Mouse (Mus musculus) gonadal fat pad, adult 2 months (tissue): ENCODE results near the gene Ralgapa2. TPM values are rescaled to one million over a fixed set of nuclear protein-coding genes. Genes with fewer than 3 reads are reported as not detected.

Source experiments
- DNase-seq: peaks from one replicate; pipeline ENCODE4 v3.0.0-alpha.2; 2012; ENCODE audit warnings: low read depth
- polyA plus RNA-seq: library from polyadenylated mRNA; depleted of rRNA; stranded (reverse); fragments of >200 nt; gene quantifications from 2 replicates; pipeline ENCODE4 v1.2.3, GENCODE M21; 2012; rRNA removed

Gene Ralgapa2
- 12.7 and 20.3 TPM in 2 replicates for polyA plus RNA-seq

DNA sequence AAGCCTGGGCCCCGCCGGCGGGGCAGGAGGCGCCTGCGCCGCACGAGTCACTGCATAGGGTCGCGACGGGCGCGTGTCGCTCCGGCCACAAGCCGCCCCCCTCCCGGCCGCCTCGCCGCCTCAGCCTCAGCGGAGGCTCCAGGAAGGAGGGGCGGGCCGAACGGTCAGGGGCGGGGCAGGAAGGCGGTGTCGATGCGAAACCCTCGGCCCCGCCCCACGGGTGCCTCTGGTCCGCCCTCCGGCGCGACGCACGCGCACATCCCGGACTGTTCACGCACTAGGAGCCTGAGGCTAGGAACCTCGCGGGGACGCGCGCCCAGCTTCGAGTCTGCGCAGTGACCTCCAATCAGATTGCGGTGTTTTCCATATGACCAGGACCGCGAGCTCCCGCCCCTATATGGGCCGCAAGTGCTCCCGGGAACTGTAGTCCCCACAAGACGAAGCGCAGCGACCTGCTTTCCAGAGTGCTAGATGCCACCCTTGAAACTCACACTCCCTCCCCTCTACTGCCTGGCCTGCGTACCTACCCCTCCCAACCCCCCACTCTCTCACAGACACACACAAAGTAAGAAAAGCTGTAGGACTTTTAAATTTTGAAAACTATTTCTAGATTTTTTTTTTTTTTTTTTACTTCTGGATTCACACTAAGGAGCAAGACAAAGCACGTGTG lies at the start of gene Ralgapa2:
Ralgapa2 (minus strand) TSS at position 434 of the 670 bp plus-strand sequence.
- DNase-seq = peak; percentile 59

DNA sequence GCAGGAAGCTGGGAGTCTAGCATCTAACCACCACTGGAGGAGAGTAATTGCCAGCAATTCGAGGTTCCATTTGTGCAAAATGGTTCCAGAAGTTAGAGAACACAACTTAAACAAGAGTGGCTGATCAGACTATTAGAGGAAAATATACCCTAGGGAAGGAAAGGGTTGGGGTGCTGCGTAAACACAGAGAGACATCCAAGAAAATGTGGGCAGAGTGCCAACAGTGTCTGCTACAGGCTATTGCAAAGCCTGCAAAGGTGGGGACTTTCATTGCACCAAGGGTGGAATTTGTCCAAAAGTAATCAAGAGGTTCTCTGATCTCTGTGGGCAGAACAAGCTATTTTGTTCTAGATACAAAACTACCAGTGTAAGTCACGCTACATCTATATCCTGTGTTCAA lies 49.4 kb upstream of the Ralgapa2 start:
- DNase-seq = no peak

GRCm38 (mm10) chr2:146560633-146561043 lies 48.5 kb upstream of the Ralgapa2 start:
- DNase-seq = no peak

GRCm38 (mm10) chr2:146556148-146556547 lies 44.0 kb upstream of the Ralgapa2 start:
- DNase-seq = no peak

DNA sequence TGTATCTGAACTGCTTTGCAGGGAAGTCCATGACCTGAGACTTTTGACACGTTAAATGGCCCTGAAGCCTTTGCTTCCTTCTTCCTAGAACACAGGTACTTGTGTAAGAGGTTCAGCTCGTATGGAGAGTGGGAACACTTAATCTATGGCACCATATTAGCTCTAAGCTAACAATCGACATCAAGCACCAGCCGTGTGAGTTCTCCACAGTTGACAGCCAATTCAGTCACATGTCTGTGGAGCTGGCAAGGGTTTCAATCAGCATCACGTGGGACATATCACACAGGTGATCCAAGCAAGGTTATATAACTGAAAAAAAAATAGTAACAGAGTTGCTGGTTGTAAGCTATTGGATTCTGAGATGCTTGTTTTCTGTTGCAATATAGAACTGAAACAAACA lies 43.2 kb upstream of the Ralgapa2 start:
- DNase-seq = no peak

DNA sequence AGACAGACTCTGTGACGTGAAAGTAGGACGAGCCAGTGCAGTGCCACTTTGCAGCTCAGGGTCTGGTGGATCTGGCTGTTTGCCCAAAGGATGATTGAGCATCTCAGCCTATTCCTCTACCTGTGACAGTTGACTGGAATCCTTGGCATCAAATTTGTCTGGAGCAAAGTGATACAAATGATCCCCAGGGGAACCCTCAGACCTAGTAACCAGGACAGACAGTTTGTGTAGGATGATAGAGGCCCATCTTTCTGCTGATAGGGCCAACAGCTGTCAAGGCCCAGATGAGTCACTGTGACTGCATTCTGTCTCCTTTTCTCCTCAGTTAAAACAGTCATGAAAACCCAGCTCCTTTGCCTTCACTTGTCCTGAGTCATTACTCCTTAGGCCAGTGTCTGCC lies 41.6 kb upstream of the Ralgapa2 start:
- DNase-seq = no peak

GRCm38 (mm10) chr2:146551818-146552217 lies 39.7 kb upstream of the Ralgapa2 start:
- DNase-seq = no peak

DNA sequence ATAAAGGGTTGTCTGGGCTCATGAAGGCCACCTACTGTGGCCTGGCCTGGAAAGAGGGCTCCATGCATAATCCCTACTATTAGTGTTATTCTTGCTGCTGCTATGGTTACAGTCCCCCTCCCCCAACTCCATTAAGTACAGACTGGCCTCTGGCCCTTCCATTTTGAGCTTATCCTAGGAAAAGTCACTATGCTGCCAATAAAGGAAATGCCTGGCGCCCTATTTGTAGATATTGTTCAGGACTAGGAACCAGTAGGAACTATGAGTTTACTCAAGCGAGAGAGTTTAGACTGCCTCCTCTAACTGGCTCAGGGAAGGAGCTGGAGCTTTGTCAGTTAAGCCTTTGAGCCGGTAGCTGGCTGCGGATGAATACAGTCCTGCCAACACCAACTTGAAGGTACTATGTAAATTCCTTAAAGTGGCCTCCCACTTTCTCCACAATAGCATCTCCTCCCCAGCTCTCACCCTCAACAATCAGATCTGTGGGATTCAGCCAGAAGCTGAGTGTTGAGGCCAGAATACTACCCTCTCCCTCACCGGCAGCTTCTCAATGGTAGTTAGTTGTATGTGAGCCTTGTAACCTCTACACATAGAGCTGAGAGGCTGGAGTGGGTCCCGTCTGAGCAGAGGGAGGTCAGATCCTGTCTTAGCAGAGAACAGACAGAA lies 37.1 kb upstream of the Ralgapa2 start:
- no peak for DNase-seq

DNA sequence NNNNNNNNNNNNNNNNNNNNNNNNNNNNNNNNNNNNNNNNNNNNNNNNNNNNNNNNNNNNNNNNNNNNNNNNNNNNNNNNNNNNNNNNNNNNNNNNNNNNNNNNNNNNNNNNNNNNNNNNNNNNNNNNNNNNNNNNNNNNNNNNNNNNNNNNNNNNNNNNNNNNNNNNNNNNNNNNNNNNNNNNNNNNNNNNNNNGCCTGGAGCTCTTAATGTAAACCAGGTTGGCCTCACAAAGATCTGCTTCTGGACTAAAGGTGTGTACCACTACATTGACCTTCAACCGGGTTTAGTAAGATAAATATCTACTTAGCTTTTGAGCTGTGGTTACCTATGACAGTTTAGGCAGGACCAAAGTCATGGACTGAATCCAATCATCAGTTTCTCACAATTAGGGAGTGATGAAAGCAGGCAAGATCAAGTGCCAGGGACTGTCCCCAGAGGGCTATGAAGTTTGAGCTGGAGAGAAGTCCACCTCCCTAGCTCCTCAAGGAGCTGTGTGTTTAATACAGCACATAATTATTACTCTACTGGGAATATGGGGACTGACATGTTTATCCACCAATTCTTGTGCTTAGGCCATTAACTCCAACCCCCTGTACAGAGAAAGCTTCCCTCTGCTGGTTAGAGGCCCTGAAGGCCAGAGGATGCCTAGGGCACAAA lies 32.1 kb upstream of the Ralgapa2 start:
- DNase-seq = no peak

DNA sequence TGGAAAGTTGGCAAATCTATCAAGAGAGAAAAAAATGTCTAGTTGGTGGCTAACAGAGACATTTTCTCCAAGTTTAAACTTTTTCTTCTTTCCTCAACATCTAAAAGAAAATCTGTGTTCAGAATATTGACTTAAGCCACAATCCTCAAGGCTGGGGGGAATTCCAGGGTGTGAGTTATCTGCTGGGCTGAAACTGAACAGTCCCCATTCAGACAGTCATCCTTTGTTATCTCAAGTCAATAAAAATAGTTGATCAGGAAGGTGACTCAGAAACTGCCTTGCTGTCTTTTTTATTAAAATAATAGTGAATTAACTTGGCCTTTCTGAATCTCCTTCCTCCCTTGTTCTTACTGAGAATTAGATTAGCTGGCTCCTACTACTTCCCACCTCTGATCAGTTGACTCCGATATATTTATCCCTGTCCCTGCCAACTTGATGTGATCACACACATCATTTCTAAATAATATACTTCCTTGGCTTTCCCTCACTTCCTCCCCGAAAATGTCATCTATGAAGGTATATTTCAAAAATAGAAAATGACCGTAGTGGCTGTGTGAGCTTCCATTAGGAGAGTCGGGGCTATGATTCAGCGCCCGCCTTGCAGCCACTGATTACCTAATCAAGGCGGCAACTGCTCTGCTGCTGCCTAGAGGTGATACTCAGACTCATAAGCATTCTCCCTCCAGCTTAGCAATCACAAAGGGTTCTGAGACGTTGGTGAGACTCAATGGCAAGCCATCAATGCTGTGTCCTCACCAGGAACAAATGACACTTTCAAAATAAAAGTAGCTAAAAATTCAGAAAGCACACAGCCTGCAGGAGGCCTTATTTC lies 21.2 kb upstream of the Ralgapa2 start:
- DNase-seq = no peak

DNA sequence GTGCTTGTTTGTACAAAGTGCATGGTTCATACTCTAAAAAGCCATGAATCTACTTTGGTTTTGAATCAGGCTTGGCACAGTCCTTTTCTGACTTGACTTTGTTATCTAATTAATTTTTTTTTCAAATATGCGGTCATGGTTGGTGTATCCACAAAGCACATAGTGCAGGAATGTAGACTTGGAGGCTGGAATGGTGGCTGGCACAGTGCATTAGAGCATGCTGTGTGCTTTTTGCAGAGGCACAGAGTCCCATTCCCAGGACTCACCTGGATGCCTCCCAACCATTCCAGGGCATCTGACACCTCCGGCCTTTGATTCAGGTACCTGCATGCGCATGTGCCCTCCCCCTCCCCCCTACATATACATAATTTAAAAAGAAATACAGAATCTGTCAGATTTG lies 20.3 kb upstream of the Ralgapa2 start:
- no peak for DNase-seq

DNA sequence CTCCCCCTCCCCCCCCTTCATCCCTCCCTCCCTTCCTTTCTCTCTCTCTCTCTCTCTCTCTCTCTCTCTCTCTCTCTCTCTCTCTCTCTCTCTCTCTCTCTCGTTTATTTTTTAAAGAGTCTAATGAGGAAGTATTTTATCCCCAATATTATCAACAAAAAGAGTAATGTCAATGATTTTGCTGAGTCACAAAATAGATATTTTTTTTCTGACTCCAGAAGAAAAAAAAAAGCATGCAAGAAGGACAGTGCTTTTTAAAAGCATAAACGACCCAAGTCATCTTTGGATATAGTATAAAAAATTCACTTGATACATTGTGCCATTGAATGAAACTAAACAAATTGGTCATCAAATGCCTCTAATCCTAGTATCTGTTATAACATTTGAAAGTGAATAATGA lies 13.3 kb upstream of the Ralgapa2 start:
- DNase-seq = no peak

- no peak for DNase-seq
These were observed 12.7 kb upstream of the Ralgapa2 start for GRCm38 (mm10) chr2:146524685-146525415.

- DNase-seq = peak; percentile 52
These were observed 4.8 kb upstream of the Ralgapa2 start for GRCm38 (mm10) chr2:146516894-146517293.

DNA sequence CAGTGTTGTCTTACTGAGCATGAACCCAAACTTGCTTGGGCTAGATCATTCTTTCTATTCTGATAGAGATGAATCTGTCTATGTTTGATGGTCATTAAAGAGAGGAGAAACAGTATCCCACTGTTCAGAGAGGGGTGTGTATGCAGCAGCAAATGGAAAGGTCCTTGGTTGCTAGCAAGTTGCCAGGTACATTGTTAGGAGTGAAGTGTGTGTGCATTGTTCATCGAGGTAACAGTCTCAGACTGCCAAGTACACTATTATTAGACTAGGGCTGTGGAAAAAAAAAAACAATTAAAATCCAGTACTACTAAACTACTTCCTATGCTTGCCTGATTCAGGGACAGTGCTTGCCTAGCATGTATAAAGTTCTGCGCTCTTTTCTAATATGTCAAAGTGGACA lies 2.9 kb upstream of the Ralgapa2 start:
- DNase-seq = no peak

DNA sequence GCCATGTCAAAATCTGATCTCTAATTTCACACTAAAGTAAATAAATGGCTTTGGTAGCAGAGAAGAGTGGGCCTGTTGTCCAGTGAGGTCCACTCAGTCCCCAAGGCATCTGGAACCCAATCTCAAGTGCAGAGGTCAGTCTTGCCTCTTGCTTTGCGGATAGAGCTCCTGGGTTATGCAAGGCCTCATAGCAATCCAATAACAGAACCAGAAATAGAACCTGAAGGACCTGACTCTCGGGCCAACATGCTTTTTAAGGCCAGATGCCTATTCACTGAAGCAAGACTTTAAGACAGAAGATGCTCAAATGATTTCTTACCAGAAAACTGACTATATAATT lies 407 bp upstream of the Ralgapa2 start:
- DNase-seq = no peak

- DNase-seq = no peak
These were observed 711 bp downstream of the Ralgapa2 start for GRCm38 (mm10) chr2:146511401-146511865.

GRCm38 (mm10) chr2:146510780-146511179 lies 1.4 kb downstream of the Ralgapa2 start:
- DNase-seq = no peak

DNA sequence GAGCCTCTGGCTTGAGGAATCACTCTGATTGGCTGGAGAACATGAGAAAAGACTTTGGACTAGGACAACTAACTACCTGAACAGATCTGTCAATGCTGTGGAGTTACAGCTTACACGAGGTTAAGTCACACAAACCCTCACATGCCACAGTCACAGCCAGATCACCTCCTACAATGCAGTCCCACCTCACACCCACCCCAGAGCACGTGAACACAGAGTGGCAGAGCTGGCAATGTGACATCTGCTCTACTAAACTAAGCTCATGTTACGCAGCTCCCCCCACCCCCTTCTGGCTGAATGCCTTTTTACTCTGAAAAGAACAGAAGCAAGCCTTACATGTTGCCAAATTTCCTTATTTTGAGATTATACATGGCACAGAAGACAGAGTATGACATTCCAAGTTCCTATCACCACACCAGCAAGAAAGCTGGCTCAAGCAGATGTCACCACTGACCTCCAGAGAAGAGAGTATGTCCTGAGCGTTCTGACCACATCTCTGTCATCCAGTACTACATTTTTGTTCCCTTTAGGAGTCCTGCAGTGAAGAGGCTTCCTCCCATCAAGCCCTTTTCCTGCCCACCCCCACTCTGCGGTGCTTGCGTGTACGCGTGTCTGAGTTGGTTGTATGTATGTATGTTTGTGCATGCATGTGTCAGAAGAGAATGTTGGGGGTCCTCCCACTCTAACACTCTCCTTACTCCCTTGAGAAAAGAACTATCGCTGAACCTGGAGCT lies 9.4 kb downstream of the Ralgapa2 start:
- DNase-seq = no peak

- no peak for DNase-seq
These were observed 12.1 kb downstream of the Ralgapa2 start for GRCm38 (mm10) chr2:146500067-146500466.

DNA sequence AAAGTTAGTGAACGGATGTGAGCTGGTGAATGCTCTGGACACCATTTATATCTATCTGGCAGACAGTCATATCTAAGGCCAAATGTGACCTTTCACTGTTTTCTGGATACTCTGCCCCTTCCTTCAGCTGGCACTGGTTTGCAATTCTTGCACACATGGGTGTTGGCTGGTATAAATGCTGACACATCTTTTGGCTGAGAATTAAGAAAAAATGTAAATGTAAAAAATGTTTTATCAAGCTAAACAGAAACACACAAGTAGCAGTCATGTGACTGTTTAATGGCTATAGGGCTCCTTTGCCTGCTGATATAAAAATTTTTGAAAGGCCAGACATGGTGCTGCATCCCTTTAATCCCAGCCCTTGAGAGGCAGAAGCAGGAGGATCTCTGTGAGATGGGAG lies 13.0 kb downstream of the Ralgapa2 start:
- DNase-seq = no peak
